Mouse (Mus musculus): ENCODE measurements around the gene Pus3.
"Not testable (repeated sequence)": the region's sequence is repeated elsewhere in the genome, so short reads cannot be mapped to it uniquely, and the experiment has no call there.

The Pus3 gene

GRCm38 (mm10) chr9:35546745-35547144 is 11.7 kb upstream of the Pus3 start:
- no peak for DNase-seq

GRCm38 (mm10) chr9:35548455-35548854 is 9.9 kb upstream of the Pus3 start:
- no peak for DNase-seq

- no peak for DNase-seq
Measured at GRCm38 (mm10) chr9:35556494-35557102, 1.8 kb upstream of the Pus3 start.

GRCm38 (mm10) chr9:35559009-35559890 is 855 bp downstream of the Pus3 start:
- DNase-seq = peak; percentile 79 to 85

- DNase-seq = no peak
Measured at GRCm38 (mm10) chr9:35561076-35561475, 2.7 kb downstream of the Pus3 start.

- no peak for DNase-seq
Measured at GRCm38 (mm10) chr9:35561583-35561982, 3.2 kb downstream of the Pus3 start.

GRCm38 (mm10) chr9:35564536-35565240 is 6.3 kb downstream of the Pus3 start:
- DNase-seq = no peak

GRCm38 (mm10) chr9:35567995-35568394 is 9.6 kb downstream of the Pus3 start:
- DNase-seq = no peak

GRCm38 (mm10) chr9:35569571-35570534 is 11.5 kb downstream of the Pus3 start, which contains the start of the genes Pate2 and Hyls1:
Gene Pate2, plus strand, starts transcription at chr9:35570284.
Gene Hyls1, minus strand, starts transcription at chr9:35570398.
- DNase-seq = peak; percentile 92 to 95

- DNase-seq = no peak
Measured at GRCm38 (mm10) chr9:35570663-35571062, 12.3 kb downstream of the Pus3 start.

- DNase-seq = no peak
Measured at GRCm38 (mm10) chr9:35574416-35574815, 16.0 kb downstream of the Pus3 start.

GRCm38 (mm10) chr9:35587674-35588073 is 29.3 kb downstream of the Pus3 start:
- no peak for DNase-seq

- DNase-seq = no peak
Measured at GRCm38 (mm10) chr9:35592903-35593302, 34.5 kb downstream of the Pus3 start.

- DNase-seq = no peak
Measured at GRCm38 (mm10) chr9:35607647-35608405, 49.4 kb downstream of the Pus3 start.

- no peak for DNase-seq
Measured at GRCm38 (mm10) chr9:35611841-35612240, 53.4 kb downstream of the Pus3 start, which contains the start of gene Pate4. Gene Pate4, minus strand, starts transcription at chr9:35611941.

GRCm38 (mm10) chr9:35614005-35614404 is 55.6 kb downstream of the Pus3 start:
- DNase-seq = no peak

GRCm38 (mm10) chr9:35616784-35617183 is 58.4 kb downstream of the Pus3 start:
- DNase-seq = not testable (repeated sequence)
